Mouse (Mus musculus) lung, embryonic 16.5 days (tissue): ENCODE measurements around the gene Cklf. TPM values are rescaled to one million over a fixed set of nuclear protein-coding genes. Genes with fewer than 3 reads are reported as not detected.
"Not testable (repeated sequence)": the region's sequence is repeated elsewhere in the genome, so short reads cannot be mapped to it uniquely, and the experiment has no call there.

Source experiments
- ATAC-seq: fragments of 200-750 bp; cut with Nextera tagmentation; 2 replicates; pipeline ENCODE4 v1.8.0; 2017; ENCODE audit warnings: low read depth, mild to moderate bottlenecking, moderate library complexity
- H3K27ac ChIP-seq: fragments of 300-500 bp; sonication (generic); 2 replicates; pipeline ENCODE4 v1.5.1; 2014; ENCODE audit warnings: mild to moderate bottlenecking, control low read depth, low read length
- H3K27me3 ChIP-seq: fragments of 300-500 bp; sonication (generic); 2 replicates; pipeline ENCODE4 v1.6.1; 2014; ENCODE audit warnings: low read depth, low read length, mixed read lengths; ENCODE audit not compliant: control insufficient read depth, insufficient read depth
- H3K36me3 ChIP-seq: fragments of 300-500 bp; sonication (generic); 2 replicates; pipeline ENCODE4 v1.6.1; 2014; ENCODE audit warnings: low read length; ENCODE audit not compliant: control insufficient read depth, insufficient read depth
- H3K4me1 ChIP-seq: fragments of 300-500 bp; sonication (generic); replicated peaks from 2 replicates; pipeline ENCODE4 v1.6.1; 2014; ENCODE audit warnings: low read length, mixed read lengths; ENCODE audit not compliant: control insufficient read depth, insufficient read depth
- H3K4me2 ChIP-seq: fragments of 300-500 bp; sonication (generic); 2 replicates; pipeline ENCODE4 v1.6.1; 2014; ENCODE audit warnings: low read depth, low read length, control low read depth
- H3K4me3 ChIP-seq: fragments of 300-500 bp; sonication (generic); 2 replicates; pipeline ENCODE4 v1.5.1; 2014; ENCODE audit warnings: mild to moderate bottlenecking, low read length, control low read depth
- H3K9ac ChIP-seq: fragments of 300-500 bp; sonication (generic); 2 replicates; pipeline ENCODE4 v1.6.1; 2014; ENCODE audit warnings: low read length, control low read depth
- H3K9me3 ChIP-seq: fragments of 300-500 bp; sonication (generic); 2 replicates; pipeline ENCODE4 v1.6.1; 2016; ENCODE audit warnings: low read length; ENCODE audit not compliant: control insufficient read depth
- WGBS: fragments of 180-500 bp; shearing (Covaris S2); extraction: QIAGEN DNeasy Blood & Tissue Kit; methylation state at CpG from one replicate; pipeline ENCODE4 v1.1.7; 2014; 5-methylcytosine and 5-hydroxymethylcytosine counted together
- polyA plus RNA-seq: library from polyadenylated mRNA; unstranded; fragments of >200 nt; fragmentation: Nextera tagmentation; extraction: Ambion mirVana; gene quantifications from 2 replicates; pipeline ENCODE4 v1.2.1, GENCODE M21; 2015

The Cklf gene
- polyA plus RNA-seq, 1 experiment from 2014 or later, result 41.4 TPM

GRCm38 (mm10) chr8:104301577-104301976, 50.9 kb downstream of the Cklf start:
- H3K27ac ChIP-seq, H3K4me1 ChIP-seq, H3K36me3 ChIP-seq, H3K9ac ChIP-seq, H3K4me3 ChIP-seq, ATAC-seq, H3K9me3 ChIP-seq, H3K27me3 ChIP-seq, H3K4me2 ChIP-seq: not testable (repeated sequence)
- WGBS, result 17% methylated on average over 3 of the region's 3 CpGs

GRCm38 (mm10) chr8:104302536-104302935, 51.9 kb downstream of the Cklf start:
- H3K27me3 ChIP-seq, H3K27ac ChIP-seq, ATAC-seq, H3K9ac ChIP-seq, H3K4me2 ChIP-seq, H3K4me1 ChIP-seq, H3K36me3 ChIP-seq, H3K4me3 ChIP-seq, H3K9me3 ChIP-seq: not testable (repeated sequence)
- 93% methylated on average over 4 of the region's 4 CpGs for WGBS

GRCm38 (mm10) chr8:104304962-104305361, 54.3 kb downstream of the Cklf start:
- ATAC-seq, result no peak
- Histone ChIP-seq H3K4me3 (no peak overlapping the region), H3K27me3 (no peaks in the 10 kb centered on the region), H3K9ac (no peak overlapping the region), H3K4me1 (no peaks in the 10 kb centered on the region), H3K27ac (no peak overlapping the region), H3K36me3 (no peaks in the 10 kb centered on the region), H3K4me2 (no peak overlapping the region), H3K9me3 (no peaks in the 10 kb centered on the region)
- 87% methylated on average over 11 of the region's 11 CpGs for WGBS

- 37% methylated on average over 6 of the region's 6 CpGs for WGBS
- not testable (repeated sequence) for ATAC-seq, H3K9ac ChIP-seq
Observed at GRCm38 (mm10) chr8:104308341-104308740, 57.7 kb downstream of the Cklf start.

GRCm38 (mm10) chr8:104309441-104310155, 58.9 kb downstream of the Cklf start, which contains the start of the genes Gm45711 and Cmtm1:
TSS of gene Gm45711 (minus strand) at chr8:104310081.
TSS of gene Cmtm1 (minus strand) at chr8:104310145.
- H3K4me2 ChIP-seq, H3K9me3 ChIP-seq, H3K36me3 ChIP-seq, H3K9ac ChIP-seq, H3K4me1 ChIP-seq, ATAC-seq, H3K27ac ChIP-seq, H3K4me3 ChIP-seq, H3K27me3 ChIP-seq: not testable (repeated sequence)
- 88% methylated on average over 36 of the region's 36 CpGs for WGBS

More at GRCm38 (mm10) chr8:104308341-104308740, 57.7 kb downstream of the Cklf start:
- H3K36me3 ChIP-seq, H3K4me3 ChIP-seq, H3K27me3 ChIP-seq, H3K27ac ChIP-seq, H3K4me2 ChIP-seq, H3K9me3 ChIP-seq, H3K4me1 ChIP-seq: not testable (repeated sequence)

- ATAC-seq, H3K4me3 ChIP-seq, H3K4me1 ChIP-seq, H3K36me3 ChIP-seq, H3K27ac ChIP-seq, H3K9ac ChIP-seq, H3K27me3 ChIP-seq, H3K9me3 ChIP-seq, H3K4me2 ChIP-seq: not testable (repeated sequence)
- WGBS, result 88% methylated on average over 3 of the region's 3 CpGs
Observed at GRCm38 (mm10) chr8:104312023-104312422, 61.4 kb downstream of the Cklf start.

GRCm38 (mm10) chr8:104313311-104313710, 62.6 kb downstream of the Cklf start:
- no peaks in the 10 kb centered on the region for H3K4me1 ChIP-seq
- no peak overlapping the region for H3K4me3 ChIP-seq
- H3K4me2 ChIP-seq, result no peak overlapping the region
- H3K9ac ChIP-seq, result no peak overlapping the region
- no peaks in the 10 kb centered on the region for H3K36me3 ChIP-seq
- no peaks in the 10 kb centered on the region for H3K27me3 ChIP-seq
- WGBS, result 60% methylated on average over 4 of the region's 4 CpGs
- H3K27ac ChIP-seq, result no peak overlapping the region
- no peaks in the 10 kb centered on the region for H3K9me3 ChIP-seq
- no peak for ATAC-seq

Other genes with a start within 250 kb of the Cklf start
- 77.5 and 84.0 TPM in 2 replicates for gene Cdh5, start 149.2 kb upstream of the Cklf start, polyA plus RNA-seq
- 0.57 and 0.62 TPM in 2 replicates for gene Bean1, start 80.4 kb upstream of the Cklf start, polyA plus RNA-seq
- gene Tk2, start 2.3 kb upstream of the Cklf start, polyA plus RNA-seq, result 15.2 and 15.9 TPM in 2 replicates
- gene Cmtm2a, start 42.3 kb downstream of the Cklf start, polyA plus RNA-seq, result not detected in 2 replicates
- gene Gm45711, start 59.2 kb downstream of the Cklf start, polyA plus RNA-seq, result not detected in 2 replicates
- gene Cmtm1, start 59.3 kb downstream of the Cklf start, polyA plus RNA-seq, result not detected in 2 replicates
- gene Gm11020, start 70.7 kb downstream of the Cklf start, polyA plus RNA-seq, result not detected in 2 replicates
- gene Cmtm2b, start 71.4 kb downstream of the Cklf start, polyA plus RNA-seq, result not detected in 2 replicates
- gene Cmtm3, start 88.5 kb downstream of the Cklf start, polyA plus RNA-seq, result 133 and 142 TPM in 2 replicates
- 2.5 and 2.6 TPM in 2 replicates for gene Cmtm4, start 144.9 kb downstream of the Cklf start, polyA plus RNA-seq
- gene Dync1li2, start 192.2 kb downstream of the Cklf start, polyA plus RNA-seq, result 60.8 and 62.9 TPM in 2 replicates